Mouse (Mus musculus) C2C12 (cell line): ENCODE results near the gene Srsf5.

Experiments
- CEBPB ChIP-seq: IDR thresholded peaks from one replicate; pipeline ENCODE4 v1.6.1; 2011; ENCODE audit warnings: low read depth, mild to moderate bottlenecking, control low read depth, moderate library complexity
- CTCF ChIP-seq: IDR thresholded peaks from one replicate; pipeline ENCODE4 v1.5.1; 2011; ENCODE audit not compliant: control insufficient read depth, insufficient read depth, insufficient read length
- MAX ChIP-seq: IDR thresholded peaks from one replicate; pipeline ENCODE4 v1.6.1; 2011; ENCODE audit warnings: mild to moderate bottlenecking, control low read depth
- MYOD1 ChIP-seq: IDR thresholded peaks from one replicate; pipeline ENCODE4 v1.6.1; 2011; ENCODE audit warnings: low read depth; ENCODE audit not compliant: control insufficient read depth, insufficient read length
- MYOG ChIP-seq: IDR thresholded peaks from one replicate; pipeline ENCODE4 v1.6.1; 2011; ENCODE audit not compliant: control insufficient read depth, insufficient read length; ENCODE audit errors: extremely low read depth
- USF1 ChIP-seq: IDR thresholded peaks from one replicate; pipeline ENCODE4 v1.6.1; 2011; ENCODE audit warnings: low read depth, mild to moderate bottlenecking, control low read depth, moderate library complexity

- TF ChIP-seq MYOG (no peak), CTCF (no peak), MAX (no peak), MYOD1 (no peak), USF1 (no peak), CEBPB (no peak)
These were observed 6.4 kb downstream of the Srsf5 start for GRCm38 (mm10) chr12:80951640-80952219.
